Mouse (Mus musculus) A20 (cell line): ENCODE results near the gene Psmb9.

Source experiments
- DNase-seq: peaks from one replicate; pipeline ENCODE4 v3.0.0-alpha.2; 2011; ENCODE audit warnings: low read depth, low spot score

The Psmb9 gene

GRCm38 (mm10) chr17:34185526-34185925, 2.0 kb downstream of the Psmb9 start:
- no peak for DNase-seq

GRCm38 (mm10) chr17:34183564-34184219, 3.9 kb downstream of the Psmb9 start:
- DNase-seq = no peak

- DNase-seq = peak; percentile 86
These were observed 7.4 kb downstream of the Psmb9 start for GRCm38 (mm10) chr17:34179913-34180859.

GRCm38 (mm10) chr17:34179019-34179418, 8.5 kb downstream of the Psmb9 start:
- no peak for DNase-seq

- DNase-seq = no peak
These were observed 10.4 kb downstream of the Psmb9 start for GRCm38 (mm10) chr17:34177179-34177578.

GRCm38 (mm10) chr17:34174075-34174474, 13.5 kb downstream of the Psmb9 start:
- DNase-seq = peak; percentile 80

GRCm38 (mm10) chr17:34172528-34172927, 15.0 kb downstream of the Psmb9 start:
- peak; percentile 65 for DNase-seq

- peak; percentile 97 for DNase-seq
These were observed 16.6 kb downstream of the Psmb9 start for GRCm38 (mm10) chr17:34170877-34171498.

- DNase-seq = no peak
These were observed 17.1 kb downstream of the Psmb9 start for GRCm38 (mm10) chr17:34170487-34170876.

GRCm38 (mm10) chr17:34169279-34169678, 18.3 kb downstream of the Psmb9 start:
- DNase-seq = peak; percentile 80

- peak; percentile 52 for DNase-seq
These were observed 22.4 kb downstream of the Psmb9 start for GRCm38 (mm10) chr17:34165033-34165730.

- peak; percentile 74 for DNase-seq
These were observed 23.2 kb downstream of the Psmb9 start for GRCm38 (mm10) chr17:34164202-34164895.

GRCm38 (mm10) chr17:34155534-34155933, 32.0 kb downstream of the Psmb9 start:
- no peak for DNase-seq

- DNase-seq = peak; percentile 68
These were observed 34.6 kb downstream of the Psmb9 start, which contains the start of gene H2-DMb1 for GRCm38 (mm10) chr17:34152923-34153322. H2-DMb1 (plus strand) TSS chr17:34153072.

- peak; percentile 94 for DNase-seq
These were observed 42.6 kb downstream of the Psmb9 start for GRCm38 (mm10) chr17:34144960-34145371.

GRCm38 (mm10) chr17:34144221-34144620, 43.3 kb downstream of the Psmb9 start:
- peak; percentile 58 for DNase-seq

- no peak for DNase-seq
These were observed 44.1 kb downstream of the Psmb9 start for GRCm38 (mm10) chr17:34143461-34143860.

- DNase-seq = peak; percentile 99
These were observed 44.5 kb downstream of the Psmb9 start, which contains the start of gene H2-DMb2 for GRCm38 (mm10) chr17:34143033-34143432. H2-DMb2 (plus strand) TSS chr17:34143307.

GRCm38 (mm10) chr17:34142456-34143010, 45.0 kb downstream of the Psmb9 start:
- DNase-seq = no peak

- no peak for DNase-seq
These were observed 46.1 kb downstream of the Psmb9 start for GRCm38 (mm10) chr17:34141448-34141847.
